Mouse (Mus musculus): ENCODE data around the gene Mgarp.

Gene Mgarp

GRCm38 (mm10) chr3:51365517-51365882, 31.0 kb downstream of the Mgarp start:
- WGBS, result 2% methylated on average over 3 of the region's 3 CpGs

GRCm38 (mm10) chr3:51364703-51365516, 31.6 kb downstream of the Mgarp start:
- WGBS, result 8% methylated on average over 31 of the region's 31 CpGs

DNA sequence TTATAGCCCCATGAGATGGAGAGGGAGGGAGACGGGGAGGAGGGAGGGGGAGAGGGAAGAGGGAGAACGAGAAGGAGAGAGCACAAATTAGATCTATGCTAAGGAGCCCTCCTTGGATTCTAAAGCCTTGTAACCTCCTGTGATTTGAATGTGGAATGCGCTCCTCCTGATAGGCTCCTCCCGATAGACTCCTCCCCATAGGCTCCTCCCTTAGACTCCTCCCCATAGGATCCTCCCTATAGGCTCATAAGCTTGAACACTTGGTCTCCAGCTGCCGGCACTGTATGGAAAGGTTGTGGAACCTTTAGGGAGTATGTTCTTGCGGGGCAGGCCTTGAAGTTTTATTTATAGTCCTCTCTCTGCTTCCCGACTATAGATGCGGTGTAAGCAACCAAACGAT, 35.5 kb downstream of the Mgarp start:
- 33% methylated on average over 9 of the region's 9 CpGs for WGBS

DNA sequence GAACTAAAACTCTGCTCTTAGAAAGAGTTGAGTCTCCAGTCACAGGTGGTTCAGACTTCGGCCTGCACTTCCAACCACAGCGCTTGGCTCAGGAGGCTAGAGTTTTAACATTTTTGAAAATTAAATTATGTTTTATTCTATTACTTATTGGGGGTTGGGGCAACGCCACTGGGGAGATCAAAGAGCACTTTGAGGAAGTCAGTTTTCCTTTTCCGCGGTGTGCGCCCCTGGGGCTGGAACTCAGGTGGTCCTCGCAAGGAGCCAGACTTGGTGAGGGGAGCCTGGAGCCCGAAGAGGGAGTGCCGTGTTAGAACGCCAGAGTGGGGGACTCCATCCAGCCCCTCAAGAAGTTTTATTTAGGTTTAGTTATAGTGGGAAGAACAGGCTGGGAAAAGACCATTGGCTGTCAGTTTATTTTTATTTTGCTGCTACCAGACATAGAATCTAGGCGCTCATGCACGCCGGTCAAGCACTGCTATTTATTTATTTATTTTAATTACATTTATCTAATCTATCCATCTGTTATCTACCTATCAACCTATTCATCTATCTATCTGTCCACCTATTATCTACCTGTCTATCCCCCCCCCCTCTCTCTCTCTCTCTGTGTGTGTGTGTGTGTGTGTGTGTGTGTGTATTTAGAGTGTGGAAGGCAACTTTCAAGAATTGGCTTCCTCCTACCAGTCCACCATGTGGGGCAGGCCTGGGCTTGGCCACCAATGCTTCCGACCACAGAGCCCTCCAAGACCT, 36.8 kb downstream of the Mgarp start:
- 59% methylated on average over 14 of the region's 14 CpGs for WGBS

- WGBS, result 3% methylated on average over 50 of the region's 50 CpGs
Observed at GRCm38 (mm10) chr3:51358660-51359557, 37.6 kb downstream of the Mgarp start.

- WGBS, result 8% methylated on average over 15 of the region's 15 CpGs
Observed at GRCm38 (mm10) chr3:51358181-51358580, 38.4 kb downstream of the Mgarp start.

DNA sequence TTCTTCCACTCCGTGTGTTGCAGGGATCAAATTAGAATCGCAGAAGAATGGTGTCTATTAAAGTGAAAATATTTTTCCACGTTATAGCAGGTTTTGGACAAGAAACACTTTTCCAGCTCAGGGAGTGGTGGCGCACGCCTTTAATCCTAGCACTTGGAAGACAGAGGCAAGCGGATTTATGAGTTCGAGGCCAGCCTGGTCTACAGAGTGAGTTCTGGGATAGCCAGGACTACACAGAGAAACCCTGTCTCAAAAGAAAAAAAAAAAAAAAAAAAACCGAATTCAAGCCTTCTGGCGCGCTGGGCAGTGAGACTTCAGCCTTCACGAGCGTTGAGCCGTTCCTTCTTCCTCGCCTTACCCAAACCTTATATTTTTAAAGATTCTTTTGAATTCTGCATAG, 38.9 kb downstream of the Mgarp start:
- WGBS, result 44% methylated on average over 14 of the region's 14 CpGs

DNA sequence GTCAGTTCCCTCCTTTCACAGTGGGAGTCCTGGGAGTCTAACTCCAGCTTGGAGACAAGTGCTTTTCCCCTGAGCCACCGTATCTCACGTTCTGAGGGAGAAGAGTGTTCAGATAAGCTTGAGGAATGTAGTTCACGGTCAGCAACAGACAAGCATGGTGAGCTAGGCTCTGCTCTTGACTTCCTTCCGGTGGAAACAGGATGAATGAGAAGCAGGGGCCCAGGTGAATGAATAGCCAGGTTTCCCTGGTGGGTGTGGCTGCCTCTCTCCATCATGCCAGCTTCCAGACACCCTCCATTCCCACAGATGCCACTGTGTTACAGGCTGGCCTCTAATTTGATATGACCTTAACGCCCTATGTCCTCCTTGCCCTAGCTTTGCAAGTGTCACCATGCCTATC, 39.5 kb downstream of the Mgarp start:
- WGBS, result 69% methylated on average over 5 of the region's 5 CpGs

DNA sequence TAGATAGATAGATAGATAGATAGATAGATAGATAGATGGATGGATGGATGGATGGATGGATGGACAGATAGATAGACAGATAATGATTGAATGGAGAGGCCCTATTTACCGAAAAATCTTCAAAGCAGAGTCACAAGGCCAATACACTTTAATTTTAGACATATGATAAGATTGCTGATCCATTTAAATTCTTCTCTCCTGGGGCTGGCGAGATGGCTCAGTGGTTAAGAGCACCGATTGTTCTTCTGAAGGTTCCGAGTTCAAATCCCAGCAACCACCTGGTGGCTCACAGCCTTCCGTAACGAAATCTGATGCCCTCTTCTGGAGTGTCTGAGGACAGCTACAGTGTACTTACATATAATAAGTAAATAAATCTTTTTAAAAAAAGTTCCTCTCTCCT, 41.6 kb downstream of the Mgarp start:
- 93% methylated on average over 6 of the region's 6 CpGs for WGBS

DNA sequence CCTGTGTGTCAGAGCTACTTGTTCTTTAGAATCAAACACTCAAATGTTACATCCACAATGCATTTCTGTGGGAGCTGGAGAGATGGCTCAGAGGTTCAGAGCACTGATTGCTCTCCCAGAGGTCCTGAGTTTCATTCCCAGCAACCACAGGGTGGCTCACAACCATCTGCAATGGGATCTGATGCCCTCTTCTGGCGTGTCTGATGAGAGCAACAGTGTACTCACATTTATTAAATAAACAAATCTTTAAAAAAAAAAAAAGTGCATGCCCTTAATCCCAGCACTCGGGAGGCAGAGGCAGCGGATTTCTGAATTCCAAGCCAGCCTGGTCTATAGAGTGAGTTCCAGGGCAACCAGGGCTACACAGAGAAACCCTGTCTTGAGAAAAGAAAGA, 42.5 kb downstream of the Mgarp start:
- 75% methylated on average over 3 of the region's 3 CpGs for WGBS

- 80% methylated on average over 4 of the region's 4 CpGs for WGBS
Observed at GRCm38 (mm10) chr3:51353325-51354033, 43.1 kb downstream of the Mgarp start.

GRCm38 (mm10) chr3:51350806-51351205, 45.7 kb downstream of the Mgarp start:
- 75% methylated on average over 3 of the region's 3 CpGs for WGBS

- 77% methylated on average over 3 of the region's 3 CpGs for WGBS
Observed at GRCm38 (mm10) chr3:51348646-51349238, 47.8 kb downstream of the Mgarp start.

DNA sequence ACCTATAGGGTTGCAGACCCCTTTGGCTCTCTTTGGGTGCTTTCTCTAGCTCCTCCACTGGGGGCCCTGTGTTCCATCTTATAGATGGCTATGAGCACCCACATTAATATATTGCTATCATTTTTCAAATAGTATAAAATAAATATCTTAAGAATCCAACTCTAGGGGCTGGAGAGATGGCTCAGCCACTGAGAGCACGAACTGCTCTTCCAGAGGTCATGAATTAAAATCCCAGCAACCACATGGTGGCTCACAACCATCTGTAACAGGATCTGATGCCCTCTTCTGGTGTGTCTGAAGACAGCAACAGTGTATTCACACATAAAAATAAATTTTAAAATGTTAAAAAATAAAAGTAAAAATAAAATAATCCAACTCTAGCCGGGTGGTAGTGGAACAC, 51.5 kb downstream of the Mgarp start:
- 96% methylated on average over 2 of the region's 2 CpGs for WGBS

DNA sequence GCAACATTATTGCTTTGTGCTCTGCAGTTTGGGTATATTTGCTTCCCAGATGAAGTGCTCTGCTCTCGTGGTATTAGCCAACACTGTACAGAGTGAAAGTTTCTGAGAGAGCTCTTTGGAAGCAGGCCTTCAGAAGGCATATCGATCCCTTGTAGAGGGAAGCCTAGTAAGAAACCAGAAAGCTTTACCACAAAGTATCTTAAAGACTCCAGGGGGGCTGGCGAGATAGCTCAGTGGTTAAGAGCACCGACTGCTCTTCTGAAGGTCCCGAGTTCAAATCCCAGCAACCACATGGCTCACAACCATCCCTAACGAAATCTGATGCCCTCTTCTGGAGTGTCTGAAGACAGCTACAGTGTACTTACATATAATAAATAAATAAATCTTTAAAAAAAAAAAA, 52.4 kb downstream of the Mgarp start:
- 95% methylated on average over 6 of the region's 6 CpGs for WGBS

GRCm38 (mm10) chr3:51343260-51343659, 53.3 kb downstream of the Mgarp start:
- WGBS, result 79% methylated on average over 4 of the region's 4 CpGs

DNA sequence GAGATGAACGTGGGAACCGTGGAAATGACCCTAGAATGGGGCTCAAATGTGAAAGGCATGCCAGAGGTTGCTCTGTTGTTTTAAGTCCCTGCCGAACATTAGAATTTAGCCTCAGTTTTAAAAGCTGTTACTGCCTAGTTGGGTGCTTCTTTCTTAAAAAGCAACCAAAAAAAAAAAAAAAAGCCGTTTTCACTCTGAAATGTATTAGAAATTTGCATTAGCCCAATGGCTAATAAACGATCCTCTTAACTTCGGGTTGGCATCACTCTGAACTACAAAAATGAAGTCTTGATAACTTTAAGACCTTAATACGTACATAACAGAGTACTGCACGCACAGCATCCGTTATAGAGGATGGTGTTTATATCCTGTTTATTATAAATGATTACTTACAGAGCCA, 54.4 kb downstream of the Mgarp start:
- WGBS, result 15% methylated on average over 9 of the region's 9 CpGs

- 2% methylated on average over 86 of the region's 86 CpGs for WGBS
Observed at GRCm38 (mm10) chr3:51341268-51342081, 55.1 kb downstream of the Mgarp start.

DNA sequence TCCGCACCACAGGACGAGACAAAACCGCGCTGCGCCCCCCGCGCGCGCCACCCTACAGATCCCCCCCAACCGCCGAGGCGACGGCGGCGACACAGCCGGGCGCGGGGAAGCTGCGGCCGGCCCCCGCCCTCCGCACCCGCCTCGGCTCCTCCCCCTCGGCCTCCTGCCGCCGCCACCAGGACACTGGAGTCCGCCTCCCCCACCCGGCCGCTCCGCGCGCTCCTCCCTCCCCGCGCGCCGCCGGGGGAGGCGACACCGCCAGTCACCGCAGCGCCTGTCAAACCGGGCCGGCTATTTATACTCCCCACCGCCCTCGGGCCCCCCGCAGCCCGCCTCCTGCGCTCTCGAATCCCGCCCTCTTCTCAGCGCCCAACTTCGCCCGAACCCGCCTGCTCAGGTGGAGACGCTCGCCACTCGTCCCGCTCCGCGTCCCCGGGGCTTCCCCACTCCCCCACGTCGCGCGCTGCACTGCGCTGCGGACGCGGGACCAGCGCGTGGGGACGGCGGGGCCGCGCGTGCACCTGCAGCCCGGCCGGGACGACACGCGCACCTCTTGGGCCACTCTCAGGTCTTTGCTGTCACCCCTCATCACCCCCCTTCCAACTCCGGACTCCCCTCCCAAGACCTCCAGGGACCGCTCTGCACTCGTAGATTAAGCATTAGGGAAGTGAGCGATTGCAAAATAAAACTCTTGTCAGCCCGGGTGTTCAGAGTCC, 55.8 kb downstream of the Mgarp start, which contains the start of gene Elf2:
TSS of gene Elf2 (minus strand) at position 112 of the 716 bp plus-strand sequence.
- 1% methylated on average over 87 of the region's 87 CpGs for WGBS
